17 mouse cellular contexts compared by ENCODE assay signal in the genomic region with DNA sequence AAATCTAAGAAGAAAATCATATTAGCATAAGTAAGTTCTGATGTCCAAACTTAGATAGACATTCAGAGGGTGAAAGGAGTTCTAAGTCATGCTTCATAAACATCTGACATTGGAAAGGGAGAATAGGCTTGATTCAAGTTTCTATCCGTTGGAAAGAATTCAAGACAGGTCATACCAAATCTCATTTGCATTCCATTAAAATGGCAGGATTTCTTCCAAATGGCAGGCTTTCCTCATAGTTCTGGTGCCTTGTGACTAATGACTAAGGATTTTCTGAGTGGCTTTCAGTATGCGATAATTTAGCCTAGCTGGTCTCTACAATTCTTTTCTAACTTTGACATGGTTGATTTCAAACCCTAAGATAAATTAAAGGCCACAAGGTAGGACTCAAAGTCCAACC.
"Had no signal": no experiment of that assay in that cellular context is flagged by ENCODE, and none has a peak within 500 bp of the region (broad histone marks: within the 10 kb centered on the region; RNA-seq: fewer than 3 reads in every experiment).

No protein-coding gene starts in this region.

- DNase-seq: kidney, postnatal 10 days; kidney, postnatal 4 days; left cerebral cortex, postnatal 4 days; lung, adult 2 months; lung, postnatal 10 days; right cerebral cortex, postnatal 4 days; spleen, adult 18-20 months; thymus, adult 18-20 months; thymus, postnatal 14 days had no signal

- H3K4me3 ChIP-seq: layer of hippocampus, adult 2 months; liver, embryonic 15.5 days; megakaryocyte, embryonic 14.5 days; midbrain, embryonic 12.5 days; neural tube, embryonic 13.5 days had no signal

- H3K9ac ChIP-seq: liver, embryonic 15.5 days; midbrain, embryonic 12.5 days; neural tube, embryonic 13.5 days had no signal

- ATAC-seq: midbrain, embryonic 16.5 days had no signal

- H3K27me3 ChIP-seq: liver, embryonic 15.5 days; megakaryocyte, embryonic 14.5 days; midbrain, embryonic 12.5 days; neural tube, embryonic 13.5 days had no signal

- H3K4me1 ChIP-seq: liver, embryonic 15.5 days; megakaryocyte, embryonic 14.5 days; midbrain, embryonic 12.5 days; neural tube, embryonic 13.5 days had no signal

- H3K36me3 ChIP-seq: liver, embryonic 15.5 days; midbrain, embryonic 12.5 days; neural tube, embryonic 13.5 days had no signal

- H3K27ac ChIP-seq: layer of hippocampus, adult 2 months; liver, embryonic 15.5 days; macrophage; midbrain, embryonic 12.5 days; neural tube, embryonic 13.5 days had no signal

- H3K9me3 ChIP-seq: liver, embryonic 15.5 days; midbrain, embryonic 12.5 days had no signal

- H3K4me2 ChIP-seq: liver, embryonic 11.5 days; liver, embryonic 15.5 days; midbrain, embryonic 12.5 days; neural tube, embryonic 13.5 days had no signal
